Mouse (Mus musculus) heart, embryonic 13.5 days (tissue): Measurements from ENCODE around the gene Cdh23. TPM values are rescaled to one million over a fixed set of nuclear protein-coding genes. Genes with fewer than 3 reads are reported as not detected.
A peak's percentile ranks its signal among the peaks of the same experiment; 100 is the strongest.

Experiments used
- ATAC-seq: fragments of 200-750 bp; cut with Nextera tagmentation; 2 replicates; pipeline ENCODE4 v1.8.0; 2017; ENCODE audit warnings: moderate TSS enrichment; ENCODE audit not compliant: insufficient number of reproducible peaks, low FRiP score, low TSS enrichment; ENCODE audit errors: extremely low read depth
- H3K27ac ChIP-seq: fragments of 300-500 bp; sonication (generic); replicated peaks from 2 replicates; pipeline ENCODE4 v1.5.1; 2015; ENCODE audit warnings: moderate library complexity, mild to moderate bottlenecking, inconsistent platforms
- H3K27me3 ChIP-seq: fragments of 300-500 bp; sonication (generic); replicated peaks from 2 replicates; pipeline ENCODE4 v1.6.1; 2015; ENCODE audit warnings: mild to moderate bottlenecking, inconsistent platforms
- H3K36me3 ChIP-seq: fragments of 300-500 bp; sonication (generic); 2 replicates; pipeline ENCODE4 v1.6.1; 2015; ENCODE audit warnings: mild to moderate bottlenecking, inconsistent platforms
- H3K4me1 ChIP-seq: fragments of 300-500 bp; sonication (generic); 2 replicates; pipeline ENCODE4 v1.6.1; 2015; ENCODE audit warnings: inconsistent platforms
- H3K4me2 ChIP-seq: fragments of 300-500 bp; sonication (generic); 2 replicates; pipeline ENCODE4 v1.6.1; 2015; ENCODE audit warnings: inconsistent platforms, mild to moderate bottlenecking, moderate library complexity
- H3K4me3 ChIP-seq: fragments of 300-500 bp; sonication (generic); 2 replicates; pipeline ENCODE4 v1.5.1; 2015; ENCODE audit warnings: moderate library complexity, mild to moderate bottlenecking, inconsistent platforms
- H3K9ac ChIP-seq: fragments of 300-500 bp; sonication (generic); 2 replicates; pipeline ENCODE4 v1.6.1; 2015; ENCODE audit warnings: inconsistent platforms, mild to moderate bottlenecking, moderate library complexity
- H3K9me3 ChIP-seq: fragments of 300-500 bp; sonication (generic); 2 replicates; pipeline ENCODE4 v1.6.1; 2016; ENCODE audit warnings: inconsistent platforms
- WGBS: fragments of 180-500 bp; shearing (Covaris S2); methylation state at CpG from one replicate; pipeline ENCODE4 v1.1.7; 2015; ENCODE audit warnings: mixed read lengths; 5-methylcytosine and 5-hydroxymethylcytosine counted together
- polyA plus RNA-seq: library from polyadenylated mRNA; unstranded; fragments of >200 nt; fragmentation: Nextera tagmentation; extraction: Ambion mirVana; gene quantifications from 2 replicates; pipeline ENCODE4 v1.2.1, GENCODE M21; 2015

Gene Cdh23
- polyA plus RNA-seq, 1 experiment from 2014 or later: 0.27 TPM

- H3K27ac ChIP-seq: no peak overlapping the region
- H3K9ac ChIP-seq: no peak overlapping the region
- H3K4me1 ChIP-seq: peaks cover 29% of the 10 kb centered on the region
- H3K9me3 ChIP-seq: no peaks in the 10 kb centered on the region
- H3K36me3 ChIP-seq: no peaks in the 10 kb centered on the region
- 47% methylated on average over 7 of the region's 7 CpGs for WGBS
- no peak overlapping the region for H3K4me3 ChIP-seq
- ATAC-seq: no peak
- no peak overlapping the region for H3K4me2 ChIP-seq
- H3K27me3 ChIP-seq: 0 out of 2 replicates have a peak, but pooled peaks cover 2% of the 10 kb centered on the region
Observed at GRCm38 (mm10) chr10:60394936-60395335, 301.4 kb downstream of the Cdh23 start.

GRCm38 (mm10) chr10:60391661-60392060 lies 304.6 kb downstream of the Cdh23 start:
- no peak overlapping the region for H3K4me3 ChIP-seq
- peaks cover 34% of the 10 kb centered on the region for H3K4me1 ChIP-seq
- no peaks in the 10 kb centered on the region for H3K36me3 ChIP-seq
- H3K9me3 ChIP-seq: no peaks in the 10 kb centered on the region
- H3K9ac ChIP-seq: no peak overlapping the region
- WGBS: 91% methylated on average over 9 of the region's 9 CpGs
- H3K27me3 ChIP-seq: 0 out of 2 replicates have a peak, but pooled peaks cover 2% of the 10 kb centered on the region
- H3K27ac ChIP-seq: no peak overlapping the region
- no peak for ATAC-seq
- no peak overlapping the region for H3K4me2 ChIP-seq

- Histone ChIP-seq H3K27me3 (0 out of 2 replicates have a peak, but pooled peaks cover 2% of the 10 kb centered on the region), H3K36me3 (no peaks in the 10 kb centered on the region), H3K4me3 (no peak overlapping the region), H3K9me3 (no peaks in the 10 kb centered on the region), H3K4me1 (peaks cover 34% of the 10 kb centered on the region), H3K4me2 (no peak overlapping the region), H3K9ac (no peak overlapping the region), H3K27ac (no peak overlapping the region)
- no peak for ATAC-seq
- WGBS: 59% methylated on average over 5 of the region's 5 CpGs
Observed at GRCm38 (mm10) chr10:60390904-60391420, 305.3 kb downstream of the Cdh23 start.

DNA sequence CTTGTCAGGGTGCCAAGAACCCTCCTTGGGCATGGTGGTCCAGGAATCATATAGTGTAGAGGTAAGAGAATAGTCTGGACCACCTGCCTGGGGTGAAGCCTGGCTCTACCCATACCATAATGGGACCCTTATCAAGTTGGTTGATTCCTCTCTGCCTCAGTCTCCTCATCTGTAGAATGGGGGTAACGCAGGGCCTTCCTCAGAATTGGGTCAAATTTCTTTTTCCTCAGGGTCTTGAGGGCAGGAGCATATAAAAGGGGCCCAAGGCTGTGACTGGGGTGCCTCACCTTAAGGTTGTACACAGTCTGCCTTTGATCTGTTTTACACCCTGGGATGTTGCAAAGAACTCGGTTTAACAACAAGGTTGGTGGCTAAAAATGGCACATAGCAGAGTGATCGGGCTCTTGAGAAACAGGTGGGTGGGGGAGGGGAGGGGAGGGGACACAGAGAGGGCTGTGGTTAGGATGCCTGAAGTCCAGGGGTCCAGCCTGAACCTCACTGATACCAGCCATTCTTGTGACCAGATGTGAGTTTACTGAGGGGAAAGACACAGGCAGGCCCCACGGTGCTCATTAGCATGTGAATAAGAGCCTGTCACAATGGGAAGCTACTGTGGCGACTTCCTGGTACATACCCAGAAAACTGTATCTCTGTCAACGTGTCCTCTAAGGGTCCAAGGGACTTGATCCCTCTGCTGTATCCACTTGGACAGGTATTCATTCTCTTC lies 305.9 kb downstream of the Cdh23 start:
- Histone ChIP-seq H3K9ac (no peak overlapping the region), H3K4me3 (no peak overlapping the region), H3K9me3 (no peaks in the 10 kb centered on the region), H3K27ac (no peak overlapping the region), H3K4me2 (no peak overlapping the region), H3K36me3 (no peaks in the 10 kb centered on the region), H3K4me1 (peaks cover 32% of the 10 kb centered on the region), H3K27me3 (0 out of 2 replicates have a peak, but pooled peaks cover 2% of the 10 kb centered on the region)
- no peak for ATAC-seq
- 38% methylated on average over 6 of the region's 6 CpGs for WGBS

GRCm38 (mm10) chr10:60389447-60389865 lies 306.8 kb downstream of the Cdh23 start:
- no peak for ATAC-seq
- Histone ChIP-seq H3K4me1 (peaks cover 24% of the 10 kb centered on the region), H3K36me3 (no peaks in the 10 kb centered on the region), H3K4me2 (peak overlapping the region; percentile 49), H3K27me3 (0 out of 2 replicates have a peak, but pooled peaks cover 2% of the 10 kb centered on the region), H3K9me3 (no peaks in the 10 kb centered on the region), H3K9ac (0 out of 2 replicates have a peak overlapping the region, but pooled peaks have one; percentile 14), H3K27ac (0 out of 2 replicates have a peak overlapping the region, but pooled peaks have one; percentile 10), H3K4me3 (no peak overlapping the region)
- 10% methylated on average over 9 of the region's 9 CpGs for WGBS

GRCm38 (mm10) chr10:60388332-60388731 lies 308.0 kb downstream of the Cdh23 start:
- Histone ChIP-seq H3K4me3 (no peak overlapping the region), H3K4me1 (peaks cover 24% of the 10 kb centered on the region), H3K9me3 (no peaks in the 10 kb centered on the region), H3K27me3 (0 out of 2 replicates have a peak, but pooled peaks cover 2% of the 10 kb centered on the region), H3K27ac (no peak overlapping the region), H3K4me2 (no peak overlapping the region), H3K36me3 (no peaks in the 10 kb centered on the region), H3K9ac (no peak overlapping the region)
- WGBS: 82% methylated on average over 2 of the region's 2 CpGs
- ATAC-seq: no peak

DNA sequence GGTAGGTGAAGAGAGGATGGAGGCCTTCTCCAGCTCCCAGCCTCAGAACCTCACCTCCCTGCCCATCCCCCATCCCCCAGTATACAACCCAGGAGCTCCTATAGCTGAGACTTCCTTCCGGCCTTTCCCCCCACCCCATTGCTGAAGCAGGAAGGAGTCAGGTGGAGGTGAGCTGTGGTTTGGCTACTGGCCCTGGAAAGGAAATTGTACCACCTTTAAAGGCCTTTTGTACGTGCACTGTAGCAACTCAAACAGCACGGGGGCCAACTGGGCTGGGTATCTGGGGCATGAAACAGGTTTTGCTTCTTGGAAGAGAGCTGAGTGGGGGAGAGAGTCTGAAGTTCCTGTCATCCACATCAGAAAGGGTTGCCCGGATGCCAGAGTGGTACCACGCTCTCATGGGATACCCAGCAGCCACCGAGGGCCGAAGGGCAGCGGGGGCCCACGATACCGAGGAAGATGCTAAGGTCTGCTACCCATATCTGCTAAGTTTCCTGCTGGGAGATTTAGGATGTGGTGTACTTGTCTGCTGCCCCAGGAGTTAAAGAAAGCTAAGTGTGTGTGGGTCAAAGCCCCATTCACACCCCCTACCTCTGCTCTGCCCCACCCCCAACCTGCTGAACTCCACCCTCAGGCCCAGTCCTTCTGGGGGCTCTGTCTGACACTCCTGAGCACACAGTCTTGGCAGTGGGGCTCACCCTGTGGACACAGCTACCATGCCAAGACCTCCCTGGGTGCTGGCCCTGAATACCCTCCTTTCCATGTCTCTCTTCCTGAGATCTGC lies 315.0 kb downstream of the Cdh23 start:
- WGBS: 65% methylated on average over 10 of the region's 10 CpGs
- H3K36me3 ChIP-seq: no peaks in the 10 kb centered on the region
- H3K27me3 ChIP-seq: no peaks in the 10 kb centered on the region
- H3K4me2 ChIP-seq: no peak overlapping the region
- H3K27ac ChIP-seq: no peak overlapping the region
- ATAC-seq: no peak
- no peak overlapping the region for H3K4me3 ChIP-seq
- H3K9ac ChIP-seq: no peak overlapping the region
- H3K9me3 ChIP-seq: no peaks in the 10 kb centered on the region
- peaks cover 12% of the 10 kb centered on the region for H3K4me1 ChIP-seq

- Histone ChIP-seq H3K9me3 (no peaks in the 10 kb centered on the region), H3K27ac (peak overlapping the region; percentile 39), H3K4me1 (peaks cover 12% of the 10 kb centered on the region), H3K4me2 (no peak overlapping the region), H3K9ac (no peak overlapping the region), H3K27me3 (no peaks in the 10 kb centered on the region), H3K4me3 (no peak overlapping the region), H3K36me3 (no peaks in the 10 kb centered on the region)
- 52% methylated on average over 3 of the region's 3 CpGs for WGBS
- ATAC-seq: no peak
Observed at GRCm38 (mm10) chr10:60380229-60380628, 316.1 kb downstream of the Cdh23 start.

DNA sequence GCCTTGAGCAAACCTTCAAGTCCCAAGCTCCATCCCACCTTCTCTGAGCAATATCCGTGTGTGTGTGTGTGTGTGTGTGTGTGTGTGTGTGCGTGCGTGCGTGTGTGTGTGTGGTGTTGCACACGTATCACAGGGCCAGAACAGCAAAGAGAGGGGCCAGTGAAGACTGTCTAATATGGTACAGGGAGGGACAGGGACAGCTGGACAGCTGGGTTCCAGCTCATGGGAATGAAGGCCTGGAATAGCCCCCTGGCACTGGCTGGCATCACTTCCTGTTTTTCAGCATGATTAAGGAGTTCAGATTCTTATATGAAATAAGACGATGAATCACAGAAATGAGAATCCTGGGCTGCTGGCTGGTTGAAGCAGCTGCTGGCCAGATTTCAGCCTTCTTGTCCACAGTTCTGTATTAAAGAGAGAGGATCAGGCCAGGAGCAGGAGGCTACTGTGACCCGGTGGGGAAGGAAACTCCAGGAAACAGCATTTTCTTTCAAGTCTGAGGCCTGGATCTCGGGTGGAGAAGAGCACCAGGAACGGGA lies 316.8 kb downstream of the Cdh23 start:
- H3K27me3 ChIP-seq: no peaks in the 10 kb centered on the region
- H3K4me3 ChIP-seq: no peak overlapping the region
- no peaks in the 10 kb centered on the region for H3K36me3 ChIP-seq
- peaks cover 12% of the 10 kb centered on the region for H3K4me1 ChIP-seq
- H3K27ac ChIP-seq: peak overlapping the region; percentile 39
- no peaks in the 10 kb centered on the region for H3K9me3 ChIP-seq
- 68% methylated on average over 9 of the region's 9 CpGs for WGBS
- no peak for ATAC-seq
- H3K9ac ChIP-seq: no peak overlapping the region
- H3K4me2 ChIP-seq: no peak overlapping the region

- Histone ChIP-seq H3K9me3 (no peaks in the 10 kb centered on the region), H3K27ac (no peak overlapping the region), H3K27me3 (no peaks in the 10 kb centered on the region), H3K36me3 (no peaks in the 10 kb centered on the region), H3K9ac (no peak overlapping the region), H3K4me1 (peaks cover 25% of the 10 kb centered on the region), H3K4me2 (no peak overlapping the region), H3K4me3 (no peak overlapping the region)
- no peak for ATAC-seq
- WGBS: 78% methylated on average over 16 of the region's 16 CpGs
Observed at GRCm38 (mm10) chr10:60376704-60377103, 319.6 kb downstream of the Cdh23 start.

DNA sequence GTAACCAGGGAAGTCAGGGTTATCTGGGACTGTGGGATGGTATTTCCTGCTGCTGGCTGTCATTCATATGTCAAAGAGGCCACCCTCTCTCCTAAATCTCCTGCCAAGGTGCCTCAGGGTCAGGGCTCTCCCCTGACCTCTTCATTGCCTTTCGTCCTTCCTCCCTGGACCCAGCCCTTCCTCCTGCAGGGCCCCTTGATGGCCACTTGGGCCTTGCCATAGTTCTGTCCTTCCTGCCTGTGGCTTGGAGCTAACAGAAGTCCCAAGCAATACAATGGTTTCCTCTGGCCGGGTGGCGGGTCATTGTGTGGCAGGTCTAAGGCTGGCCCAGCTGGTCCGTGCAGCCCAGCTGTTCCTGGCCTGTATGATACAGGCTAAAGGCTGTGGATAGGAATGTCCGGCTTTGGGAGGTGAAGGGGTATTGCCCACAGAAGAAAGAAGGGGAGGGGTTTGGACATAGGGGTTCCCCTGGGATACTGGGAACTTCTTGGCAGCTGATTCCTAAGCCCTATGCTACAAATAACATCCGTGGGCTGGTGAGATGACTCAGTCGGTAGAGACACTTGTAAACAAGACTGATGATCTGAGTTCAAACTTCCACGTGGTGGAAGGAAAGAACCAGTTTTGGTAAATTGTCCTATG lies 322.2 kb downstream of the Cdh23 start:
- ATAC-seq: no peak
- no peaks in the 10 kb centered on the region for H3K36me3 ChIP-seq
- H3K4me3 ChIP-seq: no peak overlapping the region
- H3K9ac ChIP-seq: no peak overlapping the region
- H3K4me2 ChIP-seq: no peak overlapping the region
- H3K9me3 ChIP-seq: no peaks in the 10 kb centered on the region
- H3K27me3 ChIP-seq: no peaks in the 10 kb centered on the region; the same call in 1 of the 2 replicates
- 50% methylated on average over 8 of the region's 8 CpGs for WGBS
- peak overlapping the region; percentile 53; the same call in 1 of the 2 replicates for H3K27ac ChIP-seq
- peaks cover 20% of the 10 kb centered on the region for H3K4me1 ChIP-seq
